Mouse (Mus musculus): ENCODE measurements around the gene Wrap53.

DNA sequence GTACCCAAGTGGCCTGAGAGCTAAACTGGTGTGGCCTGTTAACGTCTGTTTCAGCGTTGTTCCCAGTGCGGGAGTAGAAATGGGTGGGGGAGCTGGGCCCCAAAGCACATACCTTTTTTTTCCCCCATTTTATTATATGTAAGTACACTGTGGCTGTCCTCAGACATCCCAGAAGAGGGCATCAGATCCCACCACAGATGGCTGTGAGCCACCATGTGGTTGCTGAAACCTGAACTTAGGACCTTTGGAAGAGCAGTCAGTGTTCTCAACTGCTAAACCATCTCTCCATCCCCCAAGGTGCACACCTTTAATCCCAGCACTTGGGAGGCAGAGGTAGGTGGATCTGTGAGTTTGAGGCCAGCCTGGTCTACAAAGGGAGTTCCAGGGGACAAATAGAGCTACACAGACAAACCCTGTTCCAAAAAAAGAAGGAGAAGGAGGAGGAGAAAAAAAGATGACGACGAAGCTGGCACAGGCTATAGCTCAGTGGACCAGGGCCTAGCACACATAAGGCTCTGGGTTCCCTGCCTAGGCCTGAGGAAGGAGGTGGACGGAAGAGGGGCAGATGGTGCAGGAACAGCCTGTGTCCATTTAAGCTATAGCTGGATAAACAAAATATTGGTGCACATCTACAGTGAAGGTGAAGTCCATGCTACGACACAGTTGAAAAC lies 47.4 kb downstream of the Wrap53 start:
- TF ChIP-seq POLR2A (IDR thresholded peaks at IDR 0.05; ENCODE audit: borderline replicate concordance, low read depth, low read length) (no peak), CTCF (IDR thresholded peaks at IDR 0.05; ENCODE audit: low read depth, low read length) (no peak)
